Comparison of ENCODE assay signal across 26 mouse cellular contexts in the genomic region with DNA sequence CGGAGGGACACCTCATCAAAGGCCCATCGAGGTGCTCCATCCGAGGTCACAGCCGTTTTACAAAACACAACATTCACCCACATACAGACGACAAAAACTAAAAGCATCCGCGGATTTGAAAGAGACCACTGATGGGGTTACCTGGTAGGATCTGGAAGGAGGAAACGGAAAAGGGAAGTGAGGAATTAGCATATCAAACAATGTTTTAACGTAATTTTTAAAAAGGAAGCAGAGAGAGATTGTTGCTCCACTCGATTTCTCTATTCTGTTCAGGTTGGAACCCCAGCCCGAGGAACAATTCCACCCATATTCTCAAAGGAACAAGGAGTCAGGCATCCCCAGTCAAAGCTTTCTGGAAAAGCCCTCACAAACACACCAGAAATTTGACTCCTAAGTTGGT.
DNase-seq lines count a peak whose midpoint lies in the region; ATAC-seq and TF ChIP-seq lines count a peak whose summit lies in the region.
"Had no signal": no experiment of that assay in that cellular context is flagged by ENCODE, and none has a peak within 500 bp of the region (broad histone marks: within the 10 kb centered on the region; RNA-seq: fewer than 3 reads in every experiment).

No protein-coding gene starts in this region.

- peaks cover 5% of the 10 kb centered on the region for H3K9me3 ChIP-seq in CH12.LX (replicated peaks; ENCODE audit: low read length)
- H3K9me3 ChIP-seq: embryonic facial prominence, embryonic 13.5 days; embryonic facial prominence, embryonic 15.5 days; forebrain, embryonic 10.5 days; forebrain, embryonic 12.5 days had no signal

- no peaks in the 10 kb centered on the region for H3K27me3 ChIP-seq in CH12.LX (replicated peaks)
- no peaks in the 10 kb centered on the region for H3K27me3 ChIP-seq in heart, adult 2 months (ENCODE audit: control insufficient read depth, insufficient read depth, low read length)
- H3K27me3 ChIP-seq: embryonic facial prominence, embryonic 13.5 days; embryonic facial prominence, embryonic 15.5 days; forebrain, embryonic 12.5 days had no signal

- H3K27ac ChIP-seq in CH12.LX (ENCODE audit: insufficient read depth, low read depth) = no peak overlapping the region
- no peak overlapping the region for H3K27ac ChIP-seq in heart, adult 2 months
- H3K27ac ChIP-seq: embryonic facial prominence, embryonic 13.5 days; embryonic facial prominence, embryonic 15.5 days; forebrain, embryonic 10.5 days; forebrain, embryonic 12.5 days had no signal

- dilution Hi-C loops in CH12.LX (cut with MboI; ENCODE audit: extremely low pct_ligation_motif_present, extremely low pct_unique_long_range_greater_than_20kb, low sequenced_read_pairs) = no loop called here

- in situ Hi-C loops in CH12.LX (cut with MboI; ENCODE audit: low pct_ligation_motif_present, low pct_unique_long_range_greater_than_20kb, low sequenced_read_pairs) = no loop called here

- peak; percentile 58 for DNase-seq in A20 (ENCODE audit: low read depth, low spot score)
- DNase-seq in CH12.LX (ENCODE audit: extremely low read depth) = peak; percentile 8
- no peak for DNase-seq in layer of hippocampus, postnatal 36 days
- DNase-seq in gastrocnemius, adult 18-20 months (ENCODE audit: low spot score) = no peak
- no peak for DNase-seq in heart, adult 2 months
- no peak for DNase-seq in lung, adult 2 months
- DNase-seq: adrenal gland, adult 2 months; adrenal gland, postnatal 10 days; adrenal gland, postnatal 25 days; cerebellum, adult 11 months; cerebellum, adult 18-20 months; cerebellum, adult 8-10 months; cerebellum, adult 9-11 months; cerebellum, postnatal 14 days; cerebellum, postnatal 36 days; embryo, embryonic 11 days had no signal

- intact Hi-C loops in heart, adult 2 months (cut with DNase I) = no loop called here

- no peak overlapping the region for H3K4me3 ChIP-seq in CH12.LX (replicated peaks in 1 of 3; ENCODE audit: low read depth in 2 of 3, low read length in 2 of 3, poor library complexity in 1 of 3)
- H3K4me3 ChIP-seq in heart, adult 2 months = no peak overlapping the region
- H3K4me3 ChIP-seq in lung, adult 2 months (replicated peaks; ENCODE audit: extremely low read depth, low read depth, low read length) = no peak overlapping the region
- H3K4me3 ChIP-seq: embryonic facial prominence, embryonic 13.5 days; embryonic facial prominence, embryonic 15.5 days; erythroblast, embryonic 14.5 days; forebrain, embryonic 10.5 days; forebrain, embryonic 12.5 days had no signal

- H3K4me2 ChIP-seq in CH12.LX (ENCODE audit: insufficient read depth, low read depth, poor library complexity, severe bottlenecking) = peak overlapping the region; percentile 50; the same call in 1 of the 2 replicates
- H3K4me2 ChIP-seq: embryonic facial prominence, embryonic 13.5 days; embryonic facial prominence, embryonic 15.5 days; forebrain, embryonic 12.5 days had no signal

- no peak for TF ChIP-seq POLR2A in CH12.LX (IDR thresholded peaks at IDR 0.05; ENCODE audit: low read depth, low read length)
- no peak for TF ChIP-seq POLR2A in heart, adult 2 months (IDR thresholded peaks at IDR 0.05; ENCODE audit: insufficient read depth, low read depth, low read length)
- no peak for TF ChIP-seq POLR2A in lung, adult 2 months (IDR thresholded peaks at IDR 0.05; ENCODE audit: borderline replicate concordance, extremely low read depth, low read depth, low read length)

- no peak for TF ChIP-seq RAD21 in CH12.LX (IDR thresholded peaks at IDR 0.05; ENCODE audit: low read depth, low read length)

- peak; percentile 64 for ATAC-seq in megakaryocyte, adult 5-6 weeks (ENCODE audit: poor library complexity, severe bottlenecking)
- peak; percentile 30; the same call in 1 of the 2 replicates for ATAC-seq in neutrophil, adult 5-6 weeks (ENCODE audit: extremely low read depth, insufficient number of reproducible peaks, low FRiP score, poor library complexity, severe bottlenecking)
- ATAC-seq: CD4-positive, CD25-positive, alpha-beta regulatory T cell, adult 4 months; forebrain, embryonic 14.5 days; forebrain, embryonic 16.5 days had no signal

- H3K36me3 ChIP-seq in CH12.LX (replicated peaks in 1 of 2; ENCODE audit: control insufficient read depth in 1 of 2, insufficient read depth in 1 of 2, low read length in 1 of 2) = no peaks in the 10 kb centered on the region
- H3K36me3 ChIP-seq in heart, adult 2 months (ENCODE audit: control insufficient read depth, insufficient read depth, low read length) = no peaks in the 10 kb centered on the region
- H3K36me3 ChIP-seq: embryonic facial prominence, embryonic 13.5 days; embryonic facial prominence, embryonic 15.5 days; forebrain, embryonic 10.5 days; forebrain, embryonic 12.5 days had no signal

- TF ChIP-seq EP300 in CH12.LX (IDR thresholded peaks at IDR 0.05; ENCODE audit: low read length) = no peak
- no peak for TF ChIP-seq EP300 in heart, adult 2 months (IDR thresholded peaks at IDR 0.05; ENCODE audit: insufficient read depth, low read depth, low read length)

- 80% methylated on average over 11 of the region's 11 CpGs for WGBS in heart, adult 2 months
- WGBS in lung, adult 2 months = 65% methylated on average over 11 of the region's 11 CpGs

- no peaks in the 10 kb centered on the region for H3K79me2 ChIP-seq in CH12.LX (replicated peaks; ENCODE audit: control insufficient read depth, extremely low read depth, insufficient read depth, poor library complexity, severe bottlenecking)
- no peaks in the 10 kb centered on the region for H3K79me2 ChIP-seq in heart, adult 2 months (replicated peaks; ENCODE audit: control insufficient read depth, insufficient read depth, low read length)

- no peak overlapping the region for H3K9ac ChIP-seq in CH12.LX (ENCODE audit: insufficient read depth, low read depth)
- no peak overlapping the region for H3K9ac ChIP-seq in heart, adult 2 months (ENCODE audit: low read depth, low read length)
- H3K9ac ChIP-seq: embryonic facial prominence, embryonic 13.5 days; embryonic facial prominence, embryonic 15.5 days; forebrain, embryonic 12.5 days had no signal

- H3K4me1 ChIP-seq in CH12.LX (ENCODE audit: control insufficient read depth in 1 of 2, insufficient read depth in 2 of 2) = peaks cover 2 to 24% of the 10 kb centered on the region in 2 experiments; a peak in 2 of 4 replicates
- H3K4me1 ChIP-seq in heart, adult 2 months (ENCODE audit: control insufficient read depth, insufficient read depth, low read length) = no peaks in the 10 kb centered on the region
- H3K4me1 ChIP-seq in lung, adult 2 months (ENCODE audit: control insufficient read depth, insufficient read depth, low read length) = no peaks in the 10 kb centered on the region
- H3K4me1 ChIP-seq: embryonic facial prominence, embryonic 13.5 days; embryonic facial prominence, embryonic 15.5 days; forebrain, embryonic 10.5 days; forebrain, embryonic 12.5 days had no signal

- no peak for TF ChIP-seq CTCF in CH12.LX (conservative IDR thresholded peaks at IDR 0.05 in 1 of 2, IDR thresholded peaks at IDR 0.05 in 1 of 2; ENCODE audit: low read depth in 2 of 2, low read length in 2 of 2)
- TF ChIP-seq CTCF in heart, adult 2 months (IDR thresholded peaks at IDR 0.05) = no peak
- no peak for TF ChIP-seq CTCF in lung, adult 2 months (IDR thresholded peaks at IDR 0.05; ENCODE audit: insufficient read depth, low read length)

TF ChIP-seq in CH12.LX, 34 proteins besides CTCF, POLR2A, EP300 and RAD21:
- TF ChIP-seq PAX5 (IDR thresholded peaks at IDR 0.05; ENCODE audit: low read length) = no peak
- TF ChIP-seq MXI1 (IDR thresholded peaks at IDR 0.05; ENCODE audit: low read depth, low read length) = no peak
- TF ChIP-seq BHLHE40 (IDR thresholded peaks at IDR 0.05; ENCODE audit: low read depth, low read length) = no peak
- TF ChIP-seq SMC3 (IDR thresholded peaks at IDR 0.05; ENCODE audit: low read depth, low read length) = no peak
- TF ChIP-seq CHD2 (IDR thresholded peaks at IDR 0.05; ENCODE audit: low read length) = no peak
- no peak for TF ChIP-seq IRF4 (IDR thresholded peaks at IDR 0.05; ENCODE audit: low read depth, low read length)
- TF ChIP-seq MEF2A (IDR thresholded peaks at IDR 0.05; ENCODE audit: borderline replicate concordance, low read depth, low read length) = no peak
- no peak for TF ChIP-seq ZC3H11A (IDR thresholded peaks at IDR 0.05; ENCODE audit: low read depth, low read length)
- TF ChIP-seq GABPA (IDR thresholded peaks at IDR 0.05; ENCODE audit: insufficient replicate concordance, low read depth, low read length) = no peak
- no peak for TF ChIP-seq E2F4 (IDR thresholded peaks at IDR 0.05; ENCODE audit: insufficient replicate concordance, low read depth, low read length)
- TF ChIP-seq ZNF384 (IDR thresholded peaks at IDR 0.05; ENCODE audit: low read depth, low read length) = no peak
- TF ChIP-seq MAX (IDR thresholded peaks at IDR 0.05; ENCODE audit: low read length) = no peak
- no peak for TF ChIP-seq CHD1 (IDR thresholded peaks at IDR 0.05; ENCODE audit: low read depth, low read length)
- TF ChIP-seq ELF1 (IDR thresholded peaks at IDR 0.05; ENCODE audit: low read depth, low read length) = no peak
- no peak for TF ChIP-seq NRF1 (IDR thresholded peaks at IDR 0.05; ENCODE audit: low read depth, low read length)
TF ChIP-seq in CH12.LX: peak in this region for 0.

Comparison
In these comparisons a context has a peak if more than half of its experiments do, and no peak if none do; other contexts are left out.
1. DNase-seq: peak in A20 (single experiment) and CH12.LX (single experiment); none in layer of hippocampus, postnatal 36 days (0 of 2), gastrocnemius, adult 18-20 months (single experiment), heart, adult 2 months (0 of 2) and lung, adult 2 months (single experiment).